Mouse (Mus musculus): ENCODE results near the gene Ubxn10.

DNA sequence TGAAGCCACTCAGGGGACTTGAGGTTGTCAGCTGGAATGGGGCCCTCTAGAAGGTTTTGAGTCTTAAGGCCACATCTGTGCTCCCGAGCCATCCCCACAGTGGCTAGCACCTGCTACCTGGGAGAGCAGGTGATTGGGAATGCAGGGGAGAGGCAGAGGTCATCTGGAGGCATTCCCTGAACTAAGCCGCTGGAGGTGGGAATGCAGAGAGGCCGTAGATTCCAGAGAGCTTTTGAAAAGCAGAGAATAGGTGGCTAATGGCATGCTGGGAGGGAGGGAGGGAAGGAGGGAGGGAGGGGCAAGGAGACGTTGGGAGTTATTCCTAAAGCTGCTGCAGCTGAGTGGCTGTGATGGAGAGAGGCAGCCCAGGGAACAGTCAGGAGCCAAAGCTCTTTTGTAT lies 46.4 kb downstream of the Ubxn10 start:
- TF ChIP-seq CTCF (IDR thresholded peaks at IDR 0.05; ENCODE audit: control insufficient read depth, insufficient read depth, insufficient read length) (no peak), USF1 (IDR thresholded peaks at IDR 0.05; ENCODE audit: low read depth) (no peak)

All from C2C12 (cell line).